8 mouse cellular contexts compared by ENCODE assay signal in the genomic region with DNA sequence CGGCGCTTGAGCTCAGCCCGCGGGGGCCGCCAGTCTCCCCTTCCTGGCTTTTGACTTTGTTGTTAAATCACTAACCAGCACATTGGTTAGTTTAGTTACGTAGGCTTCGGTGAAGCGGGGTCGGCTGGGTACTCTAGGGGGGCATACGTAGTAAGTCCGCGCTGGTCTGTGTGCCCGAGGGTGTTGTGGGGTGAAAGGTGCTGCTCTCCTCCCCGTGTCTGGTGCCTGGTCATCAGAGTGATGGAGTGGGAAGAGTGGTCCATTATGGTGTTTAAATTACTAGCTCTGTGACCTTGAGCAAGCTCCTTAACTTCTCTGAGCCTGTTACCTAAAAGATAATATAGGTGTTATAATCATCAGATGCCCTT. TPM values are rescaled to one million over a fixed set of nuclear protein-coding genes. Genes with fewer than 3 reads are reported as not detected.
DNase-seq lines count a peak whose midpoint lies in the region; ATAC-seq and TF ChIP-seq lines count a peak whose summit lies in the region.

No protein-coding gene starts in this region.

- peak overlapping the region; percentile 99 for H3K4me2 ChIP-seq in neural tube, embryonic 14.5 days (ENCODE audit: low read depth, low read length)

- ATAC-seq in neural tube, embryonic 14.5 days (ENCODE audit: low read depth): peak; percentile 45

- H3K9me3 ChIP-seq in forebrain, embryonic 10.5 days: no peaks in the 10 kb centered on the region
- no peaks in the 10 kb centered on the region for H3K9me3 ChIP-seq in limb, embryonic 10.5 days (replicated peaks)
- no peaks in the 10 kb centered on the region for H3K9me3 ChIP-seq in neural tube, embryonic 14.5 days (ENCODE audit: control insufficient read depth, low read length)

- 4% methylated on average over 14 of the region's 14 CpGs for WGBS in lung, adult 2 months
- 1% methylated on average over 14 of the region's 14 CpGs for WGBS in forebrain, embryonic 10.5 days
- WGBS in limb, embryonic 10.5 days: under 1% methylated on average over 14 of the region's 14 CpGs
- under 1% methylated on average over 14 of the region's 14 CpGs for whole genome bisulfite sequencing in neural tube, embryonic 14.5 days

- TF ChIP-seq POLR2A in lung, adult 2 months (IDR thresholded peaks at IDR 0.05; ENCODE audit: borderline replicate concordance, extremely low read depth, low read depth, low read length): no peak

- DNase-seq in lung, adult 2 months: no peak
- no peak for DNase-seq in lung, postnatal 4 days
- peak; percentile 30 for DNase-seq in forebrain, embryonic 10.5 days (ENCODE audit: extremely low spot score, low spot score)
- no peak for DNase-seq in limb, embryonic 10.5 days (ENCODE audit: low spot score)
- no peak for DNase-seq in thymus, postnatal 0 days (ENCODE audit: low spot score)
- no peak for DNase-seq in gastrocnemius, postnatal 25 days
- DNase-seq in frontal cortex, postnatal 14 days (ENCODE audit: low spot score in 2 of 2): no peak

- H3K27ac ChIP-seq in forebrain, embryonic 10.5 days: peak overlapping the region; percentile 78
- H3K27ac ChIP-seq in limb, embryonic 10.5 days: peak overlapping the region; percentile 81
- no peak overlapping the region for H3K27ac ChIP-seq in neural tube, embryonic 14.5 days (ENCODE audit: low read depth, low read length)

- no peaks in the 10 kb centered on the region for H3K36me3 ChIP-seq in forebrain, embryonic 10.5 days (replicated peaks)
- H3K36me3 ChIP-seq in limb, embryonic 10.5 days: no peaks in the 10 kb centered on the region
- no peaks in the 10 kb centered on the region for H3K36me3 ChIP-seq in neural tube, embryonic 14.5 days (ENCODE audit: control insufficient read depth, insufficient read depth, low read length)

- H3K27me3 ChIP-seq in forebrain, embryonic 10.5 days (ENCODE audit: poor library complexity, severe bottlenecking): peaks cover 61% of the 10 kb centered on the region
- peaks cover 57% of the 10 kb centered on the region for H3K27me3 ChIP-seq in limb, embryonic 10.5 days (ENCODE audit: low read depth, poor library complexity, severe bottlenecking)
- H3K27me3 ChIP-seq in neural tube, embryonic 14.5 days (ENCODE audit: control insufficient read depth, insufficient read depth, low read length): peaks cover 11% of the 10 kb centered on the region; the same call in 1 of the 2 replicates

- TF ChIP-seq CTCF in lung, adult 2 months (IDR thresholded peaks at IDR 0.05; ENCODE audit: insufficient read depth, low read length): no peak

- no peaks in the 10 kb centered on the region for H3K4me1 ChIP-seq in lung, adult 2 months (ENCODE audit: control insufficient read depth, insufficient read depth, low read length)
- peaks cover 18% of the 10 kb centered on the region for H3K4me1 ChIP-seq in forebrain, embryonic 10.5 days
- peaks cover 20% of the 10 kb centered on the region for H3K4me1 ChIP-seq in limb, embryonic 10.5 days
- no peaks in the 10 kb centered on the region; the same call in 1 of the 2 replicates for H3K4me1 ChIP-seq in neural tube, embryonic 14.5 days (ENCODE audit: control insufficient read depth, insufficient read depth, low read length)

- peak overlapping the region; percentile 75 for H3K9ac ChIP-seq in neural tube, embryonic 14.5 days (replicated peaks; ENCODE audit: low read depth, low read length)

- peak overlapping the region; percentile 18 for H3K4me3 ChIP-seq in lung, adult 2 months (replicated peaks; ENCODE audit: extremely low read depth, low read depth, low read length)
- peak overlapping the region; percentile 77 for H3K4me3 ChIP-seq in forebrain, embryonic 10.5 days
- peak overlapping the region; percentile 75 for H3K4me3 ChIP-seq in limb, embryonic 10.5 days
- H3K4me3 ChIP-seq in neural tube, embryonic 14.5 days (ENCODE audit: low read depth, low read length): peak overlapping the region; percentile 62

RNA-seq across cellular contexts. Expression of a gene that starts 0.5 kb away (rescaled TPM):
- polyA plus RNA-seq in lung, adult 2 months (2012; rRNA removed): 1.0 and 1.5 TPM in 2 replicates
- polyA plus RNA-seq in forebrain, embryonic 10.5 days (2016; fragmentation: Nextera tagmentation; extraction: Ambion mirVana): 1.5 and 1.7 TPM in 2 replicates
- polyA plus RNA-seq in limb, embryonic 10.5 days (2016; fragmentation: Nextera tagmentation; extraction: Ambion mirVana): 3.8 and 3.9 TPM in 2 replicates
- 14.1 and 24.6 TPM in 2 replicates for polyA plus RNA-seq in neural tube, embryonic 14.5 days (2014; fragmentation: Nextera tagmentation; extraction: Ambion mirVana)
- 12.8 and 14.3 TPM in 2 replicates for polyA plus RNA-seq in thymus, postnatal 0 days (2015; fragmentation: Nextera tagmentation; extraction: Ambion mirVana)
- not detected for total RNA-seq in gastrocnemius, postnatal 25 days (2021)

Comparison
In these comparisons a context has a peak if more than half of its experiments do, and no peak if none do; other contexts are left out.
1. H3K4me3 ChIP-seq: peak in every context shown above with its lines; median percentile 77 in forebrain, embryonic 10.5 days; 75 in limb, embryonic 10.5 days; 62 in neural tube, embryonic 14.5 days; 18 in lung, adult 2 months.